Mouse (Mus musculus): ENCODE measurements around the gene Ddah2.

The Ddah2 gene

GRCm38 (mm10) chr17:35105740-35106389 is 47.0 kb downstream of the Ddah2 start:
- no peak for DNase-seq (ENCODE audit: low spot score)

GRCm38 (mm10) chr17:35106522-35106921 is 47.7 kb downstream of the Ddah2 start:
- no peak for DNase-seq (ENCODE audit: low spot score)

- DNase-seq (ENCODE audit: low spot score) = no peak
Measured at GRCm38 (mm10) chr17:35108097-35108496, 49.3 kb downstream of the Ddah2 start, which contains the start of gene Ly6g5c. Gene Ly6g5c, plus strand, starts transcription at chr17:35108279.

Data from MN1 (cell line).